Mouse (Mus musculus): ENCODE measurements around the gene Gfap.

- no peak for TF ChIP-seq POLR2A (IDR thresholded peaks at IDR 0.05; ENCODE audit: extremely low read depth, insufficient read depth, low read length)
- TF ChIP-seq CTCF (IDR thresholded peaks at IDR 0.05; ENCODE audit: extremely low read depth, insufficient read depth, low read length): no peak
These were observed 16.0 kb downstream of the Gfap start, which contains the start of gene Fam187a for GRCm38 (mm10) chr11:102884616-102885219.

Measured in cortical plate, adult 2 months (tissue).